Mouse (Mus musculus): ENCODE data around the gene Tspan3. TPM values are rescaled to one million over a fixed set of nuclear protein-coding genes. Genes with fewer than 3 reads are reported as not detected.

Gene Tspan3
- polyA plus RNA-seq (2012; rRNA removed): 213 and 397 TPM in 2 replicates

GRCm38 (mm10) chr9:56165377-56165776 is at the start of gene Tspan3:
Tspan3 (minus strand) TSS chr9:56165477.
- 88% methylated on average over 6 of the region's 6 CpGs for WGBS
- TF ChIP-seq POLR2A (IDR thresholded peaks at IDR 0.05; ENCODE audit: low read depth, low read length) (no peak), CTCF (IDR thresholded peaks at IDR 0.05; ENCODE audit: extremely low read depth, insufficient read length, insufficient replicate concordance, low read depth, low read length) (no peak)
- Histone ChIP-seq H3K27me3 (ENCODE audit: control insufficient read depth, insufficient read depth, low read length) (no peaks in the 10 kb centered on the region), H3K27ac (ENCODE audit: insufficient read depth, low read depth, low read length) (no peak within 1 kb of the TSS), H3K36me3 (ENCODE audit: control insufficient read depth, insufficient read depth, low read length) (no peaks in the 10 kb centered on the region), H3K4me1 (ENCODE audit: control insufficient read depth, insufficient read depth, insufficient read length, low read length) (no peaks in the 10 kb centered on the region), H3K4me3 (ENCODE audit: low read depth, low read length) (no peak within 1 kb of the TSS)

- no peaks in the 10 kb centered on the region for H3K27me3 ChIP-seq (ENCODE audit: control insufficient read depth, insufficient read depth, low read length)
- peaks cover 12% of the 10 kb centered on the region; the same call in 1 of the 2 replicates for H3K4me1 ChIP-seq (ENCODE audit: control insufficient read depth, insufficient read depth, insufficient read length, low read length)
- peaks cover 7% of the 10 kb centered on the region for H3K36me3 ChIP-seq (ENCODE audit: control insufficient read depth, insufficient read depth, low read length)
- peak overlapping the region; percentile 54; the same call in 1 of the 2 replicates for H3K27ac ChIP-seq (ENCODE audit: insufficient read depth, low read depth, low read length)
- no peak overlapping the region for H3K4me3 ChIP-seq (ENCODE audit: low read depth, low read length)
- TF ChIP-seq POLR2A (IDR thresholded peaks at IDR 0.05; ENCODE audit: low read depth, low read length) (no peak), CTCF (IDR thresholded peaks at IDR 0.05; ENCODE audit: extremely low read depth, insufficient read length, insufficient replicate concordance, low read depth, low read length) (peak; percentile 17; the same call in 1 of the 2 replicates)
- WGBS: 31% methylated on average over 11 of the region's 11 CpGs
Measured at GRCm38 (mm10) chr9:56213451-56214291, 48.4 kb upstream of the Tspan3 start.

GRCm38 (mm10) chr9:56208817-56209216 is 43.5 kb upstream of the Tspan3 start:
- no peaks in the 10 kb centered on the region for H3K27me3 ChIP-seq (ENCODE audit: control insufficient read depth, insufficient read depth, low read length)
- H3K4me3 ChIP-seq (ENCODE audit: low read depth, low read length): no peak overlapping the region
- H3K4me1 ChIP-seq (ENCODE audit: control insufficient read depth, insufficient read depth, insufficient read length, low read length): peaks cover 4% of the 10 kb centered on the region; the same call in 1 of the 2 replicates
- H3K27ac ChIP-seq (ENCODE audit: insufficient read depth, low read depth, low read length): no peak overlapping the region
- peaks cover 35% of the 10 kb centered on the region for H3K36me3 ChIP-seq (ENCODE audit: control insufficient read depth, insufficient read depth, low read length)
- no peak for TF ChIP-seq CTCF (IDR thresholded peaks at IDR 0.05; ENCODE audit: extremely low read depth, insufficient read length, insufficient replicate concordance, low read depth, low read length)
- TF ChIP-seq POLR2A (IDR thresholded peaks at IDR 0.05; ENCODE audit: low read depth, low read length): no peak
- 79% methylated on average over 8 of the region's 8 CpGs for WGBS

GRCm38 (mm10) chr9:56207516-56207915 is 42.2 kb upstream of the Tspan3 start:
- no peak for TF ChIP-seq CTCF (IDR thresholded peaks at IDR 0.05; ENCODE audit: extremely low read depth, insufficient read length, insufficient replicate concordance, low read depth, low read length)
- no peak for TF ChIP-seq POLR2A (IDR thresholded peaks at IDR 0.05; ENCODE audit: low read depth, low read length)
- no peaks in the 10 kb centered on the region for H3K27me3 ChIP-seq (ENCODE audit: control insufficient read depth, insufficient read depth, low read length)
- H3K27ac ChIP-seq (ENCODE audit: insufficient read depth, low read depth, low read length): no peak overlapping the region

GRCm38 (mm10) chr9:56207083-56207482 is 41.8 kb upstream of the Tspan3 start:
- H3K36me3 ChIP-seq (ENCODE audit: control insufficient read depth, insufficient read depth, low read length): peaks cover 35% of the 10 kb centered on the region

More at GRCm38 (mm10) chr9:56207516-56207915, 42.2 kb upstream of the Tspan3 start:
- 76% methylated on average over 5 of the region's 5 CpGs for WGBS
- H3K4me1 ChIP-seq (ENCODE audit: control insufficient read depth, insufficient read depth, insufficient read length, low read length): no peaks in the 10 kb centered on the region
- peaks cover 35% of the 10 kb centered on the region for H3K36me3 ChIP-seq (ENCODE audit: control insufficient read depth, insufficient read depth, low read length)
- H3K4me3 ChIP-seq (ENCODE audit: low read depth, low read length): no peak overlapping the region

GRCm38 (mm10) chr9:56205336-56205735 is 40.1 kb upstream of the Tspan3 start:
- WGBS: 93% methylated on average over 11 of the region's 11 CpGs
- Histone ChIP-seq H3K4me1 (ENCODE audit: control insufficient read depth, insufficient read depth, insufficient read length, low read length) (no peaks in the 10 kb centered on the region), H3K27me3 (ENCODE audit: control insufficient read depth, insufficient read depth, low read length) (no peaks in the 10 kb centered on the region), H3K36me3 (ENCODE audit: control insufficient read depth, insufficient read depth, low read length) (peaks cover 30% of the 10 kb centered on the region), H3K4me3 (ENCODE audit: low read depth, low read length) (no peak overlapping the region), H3K27ac (ENCODE audit: insufficient read depth, low read depth, low read length) (no peak overlapping the region)
- no peak for TF ChIP-seq POLR2A (IDR thresholded peaks at IDR 0.05; ENCODE audit: low read depth, low read length)

More at GRCm38 (mm10) chr9:56207083-56207482, 41.8 kb upstream of the Tspan3 start:
- Histone ChIP-seq H3K27me3 (ENCODE audit: control insufficient read depth, insufficient read depth, low read length) (no peaks in the 10 kb centered on the region), H3K27ac (ENCODE audit: insufficient read depth, low read depth, low read length) (no peak overlapping the region), H3K4me3 (ENCODE audit: low read depth, low read length) (no peak overlapping the region), H3K4me1 (ENCODE audit: control insufficient read depth, insufficient read depth, insufficient read length, low read length) (no peaks in the 10 kb centered on the region)
- WGBS: 86% methylated on average over 10 of the region's 10 CpGs
- TF ChIP-seq CTCF (IDR thresholded peaks at IDR 0.05; ENCODE audit: extremely low read depth, insufficient read length, insufficient replicate concordance, low read depth, low read length) (no peak), POLR2A (IDR thresholded peaks at IDR 0.05; ENCODE audit: low read depth, low read length) (no peak)

GRCm38 (mm10) chr9:56204316-56204715 is 39.0 kb upstream of the Tspan3 start:
- 93% methylated on average over 4 of the region's 4 CpGs for WGBS

More at GRCm38 (mm10) chr9:56204316-56204715, 39.0 kb upstream of the Tspan3 start:
- H3K27me3 ChIP-seq (ENCODE audit: control insufficient read depth, insufficient read depth, low read length): no peaks in the 10 kb centered on the region
- no peak overlapping the region for H3K4me3 ChIP-seq (ENCODE audit: low read depth, low read length)
- no peak overlapping the region for H3K27ac ChIP-seq (ENCODE audit: insufficient read depth, low read depth, low read length)
- H3K4me1 ChIP-seq (ENCODE audit: control insufficient read depth, insufficient read depth, insufficient read length, low read length): no peaks in the 10 kb centered on the region
- H3K36me3 ChIP-seq (ENCODE audit: control insufficient read depth, insufficient read depth, low read length): peaks cover 30% of the 10 kb centered on the region
- TF ChIP-seq CTCF (IDR thresholded peaks at IDR 0.05; ENCODE audit: extremely low read depth, insufficient read length, insufficient replicate concordance, low read depth, low read length) (no peak), POLR2A (IDR thresholded peaks at IDR 0.05; ENCODE audit: low read depth, low read length) (no peak)

All from small intestine, adult 2 months (tissue).